Mouse (Mus musculus) activated CD4-positive, CD25-positive, alpha-beta regulatory T cell, adult 4 months (primary cell): ENCODE data around the gene Rapgef1. TPM values are rescaled to one million over a fixed set of nuclear protein-coding genes. Genes with fewer than 3 reads are reported as not detected.

Source experiments
- ATAC-seq: one replicate; pipeline ENCODE4 v1.8.0; 2017
- polyA plus RNA-seq, 2 experiments: library from polyadenylated mRNA; unstranded; fragments of 100-300 nt; shearing (Covaris generic); gene quantifications; one replicate each; pipeline ENCODE4 v1.2.1; 2017

Rapgef1 gene
- polyA plus RNA-seq, 2 experiments from 2014 or later: 21.9 to 24.0 TPM

DNA sequence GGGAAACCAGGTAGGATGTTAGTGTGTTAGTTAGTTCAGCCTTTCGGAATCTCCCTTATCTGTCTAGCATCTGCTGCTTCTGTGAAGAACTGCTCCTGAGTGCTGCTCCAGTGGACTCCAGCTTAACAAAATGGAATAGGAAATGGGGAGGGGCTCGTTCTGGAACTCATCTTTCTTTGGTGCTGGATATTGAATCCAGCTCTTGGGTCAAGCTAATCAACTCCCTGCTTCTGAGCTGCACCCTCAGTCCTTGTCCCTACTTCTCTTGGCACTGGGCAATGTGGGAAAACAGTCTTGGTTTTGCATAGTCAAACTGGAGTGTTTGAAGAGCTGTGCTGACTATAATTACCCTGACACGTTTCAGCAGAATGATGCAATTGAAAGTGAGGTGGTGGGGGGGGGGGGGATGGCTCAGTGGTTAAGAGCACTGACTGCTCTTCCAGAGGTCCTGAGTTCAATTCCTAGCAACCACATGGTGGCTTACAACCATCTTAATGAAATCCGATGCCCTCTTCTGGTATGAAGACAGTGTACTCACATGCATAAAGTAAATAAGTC, 25.6 kb downstream of the Rapgef1 start:
- ATAC-seq: no peak

DNA sequence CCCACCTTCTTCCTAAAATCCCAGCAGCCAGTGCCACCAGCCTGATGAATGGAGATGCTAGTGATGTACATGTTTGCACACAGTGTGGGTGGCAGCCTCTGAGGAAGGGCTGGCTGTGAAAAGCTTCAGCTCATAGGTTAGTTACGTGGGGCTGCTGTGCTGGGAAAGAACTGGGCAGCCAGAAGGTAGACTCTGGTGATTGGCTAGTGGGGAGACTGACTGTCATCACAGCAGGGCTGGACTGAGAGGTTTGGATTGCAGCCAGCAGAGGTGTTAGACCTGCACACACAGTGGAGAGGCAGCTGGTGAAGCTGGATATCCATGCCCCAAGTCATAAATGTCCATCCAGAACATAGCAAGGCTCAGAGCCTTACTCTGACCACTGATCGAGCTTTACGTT, 27.1 kb downstream of the Rapgef1 start:
- ATAC-seq: no peak

DNA sequence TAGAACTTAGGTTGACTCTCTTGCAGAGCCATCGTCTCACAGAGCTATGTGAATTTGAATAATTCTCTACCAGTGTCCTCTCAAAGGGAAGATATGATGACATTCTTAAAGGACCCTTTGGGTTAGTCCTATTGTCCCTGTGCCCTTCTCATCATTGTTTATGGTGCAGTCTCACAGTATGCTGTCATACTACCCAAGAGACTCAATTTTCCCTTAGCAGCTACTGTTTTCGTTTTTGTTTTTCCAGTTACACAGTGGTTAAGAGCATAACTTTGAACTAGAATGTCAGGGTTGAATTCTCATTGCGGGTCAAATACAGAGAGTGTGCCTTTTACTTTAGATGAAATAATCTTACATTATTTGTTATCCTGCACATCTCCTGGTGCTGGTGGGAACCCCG, 27.6 kb downstream of the Rapgef1 start:
- ATAC-seq: peak; percentile 19

DNA sequence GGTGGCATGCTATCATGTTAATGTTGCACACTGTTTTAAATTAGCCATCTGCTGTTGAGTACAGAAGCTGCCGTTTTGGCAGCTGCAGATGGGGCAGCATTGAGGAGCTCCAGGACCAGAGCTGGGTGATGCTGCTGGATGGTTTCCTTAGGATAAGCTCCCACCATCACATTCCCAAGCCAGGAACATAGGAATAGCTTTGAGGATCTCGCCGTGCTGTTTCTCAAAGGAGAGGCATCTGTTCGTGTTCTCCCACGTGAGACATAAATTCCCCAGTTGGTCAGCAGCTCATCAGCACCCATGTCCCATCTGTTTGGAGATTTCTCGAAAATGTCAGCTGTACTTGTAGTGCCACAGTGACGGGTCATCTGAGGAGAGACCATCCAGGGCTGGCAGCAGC, 28.3 kb downstream of the Rapgef1 start:
- no peak for ATAC-seq

DNA sequence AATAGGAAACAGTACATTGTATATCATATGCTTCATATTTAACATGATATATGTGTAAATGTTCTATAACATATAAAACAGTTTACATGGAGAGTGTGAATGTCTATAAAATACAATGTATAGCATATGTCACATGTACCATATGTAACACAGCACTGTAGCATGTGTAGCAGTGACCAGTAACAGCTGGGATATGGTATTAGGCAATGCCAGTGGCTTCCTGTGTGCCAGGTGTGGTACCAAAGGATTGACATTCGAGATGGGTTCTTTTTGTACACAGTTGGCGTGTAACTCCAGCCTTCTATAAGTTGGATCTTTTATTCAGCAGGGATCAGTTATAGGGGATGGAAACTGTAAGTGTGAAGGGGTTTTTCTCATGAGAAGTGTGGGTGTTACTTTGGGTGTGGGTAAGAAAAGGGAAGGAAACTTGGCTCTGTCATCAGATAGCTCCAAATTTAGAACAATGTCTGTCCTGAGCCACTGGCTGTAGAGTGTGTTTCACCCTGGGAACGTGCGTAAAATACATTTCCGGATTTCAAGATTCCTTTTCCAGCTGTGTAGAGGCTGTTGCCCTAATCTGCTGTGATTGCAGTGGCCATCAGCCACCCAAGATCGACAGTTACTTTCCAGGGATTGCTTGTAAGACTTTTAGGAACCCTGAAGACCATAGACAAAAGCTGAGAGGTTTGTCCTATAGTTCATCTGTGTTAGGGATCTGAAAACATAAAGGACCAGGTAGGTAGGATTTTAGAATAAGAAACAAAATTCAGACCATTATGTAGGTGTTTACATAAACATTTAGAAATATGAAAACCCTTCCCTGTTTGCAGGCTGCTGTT, 29.7 kb downstream of the Rapgef1 start:
- peak; percentile 53 for ATAC-seq

DNA sequence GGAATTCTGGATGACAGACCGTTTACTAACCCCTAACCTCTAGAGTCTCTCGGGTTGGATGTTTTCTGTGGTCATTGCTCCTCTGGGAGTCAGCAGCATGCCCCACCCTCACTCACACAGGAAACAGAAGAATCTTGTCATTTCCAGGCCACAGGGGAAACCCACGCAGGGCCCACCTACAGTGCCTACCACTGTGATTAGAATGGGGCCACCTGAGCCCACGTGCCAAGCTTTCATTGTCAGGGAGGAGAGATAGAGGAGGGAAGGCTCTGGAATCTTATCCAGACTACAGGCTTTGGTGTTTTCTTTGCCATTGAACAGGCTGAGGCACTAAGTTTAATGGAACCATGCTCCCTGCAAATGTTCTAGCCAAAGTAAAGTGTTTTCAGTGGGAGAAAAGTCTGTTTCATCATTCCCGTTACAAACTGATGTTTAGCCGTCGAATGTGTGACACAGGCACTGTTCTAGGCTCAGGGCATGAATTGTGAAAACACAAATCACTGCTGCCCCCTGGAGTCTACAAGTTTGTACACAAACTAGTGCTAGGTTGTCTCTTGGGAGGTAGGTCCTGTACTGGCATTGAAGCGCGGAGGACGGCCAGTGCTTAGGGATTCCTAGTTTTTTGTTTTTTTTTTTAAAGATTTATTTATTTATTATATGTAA, 30.4 kb downstream of the Rapgef1 start:
- ATAC-seq: peak; percentile 72

DNA sequence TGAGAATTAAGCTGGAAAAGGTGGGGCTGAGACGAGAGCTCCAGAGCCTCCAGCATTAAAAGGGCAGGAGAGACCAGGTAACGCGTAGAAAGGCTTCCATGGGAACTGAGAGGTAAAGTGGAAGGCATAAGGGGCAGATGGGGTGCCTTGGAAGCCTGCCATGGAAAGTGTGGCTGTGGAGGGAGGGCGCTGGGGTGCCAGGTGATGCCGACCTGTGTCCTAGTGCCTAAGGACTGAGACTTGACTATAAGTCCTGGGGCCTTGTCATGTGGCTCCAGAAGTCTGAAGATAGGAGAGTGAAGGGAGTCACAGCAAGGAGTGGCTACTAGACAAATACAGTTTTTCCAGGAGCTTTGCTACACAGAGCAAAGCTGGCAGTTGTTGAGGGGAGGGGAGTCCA, 32.4 kb downstream of the Rapgef1 start:
- no peak for ATAC-seq

DNA sequence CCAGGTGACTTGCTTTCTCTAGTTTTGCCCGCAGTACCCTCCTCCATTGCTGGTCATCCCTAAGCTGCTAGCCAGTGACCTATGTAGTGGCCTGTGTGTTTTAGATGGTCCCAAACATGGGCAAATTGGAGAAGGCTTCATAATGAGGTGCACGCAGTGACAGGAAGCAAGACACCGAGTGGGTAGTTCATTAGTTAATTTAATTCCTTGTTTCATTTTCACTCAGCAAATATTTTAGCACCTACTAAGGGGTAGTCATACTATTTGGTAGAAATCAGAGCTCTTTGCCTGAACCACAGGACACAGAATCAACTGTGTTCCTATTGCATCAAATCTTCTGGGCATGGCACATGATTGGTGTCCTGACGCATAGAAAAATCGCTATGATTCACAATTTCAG, 35.9 kb downstream of the Rapgef1 start:
- ATAC-seq: peak; percentile 50

DNA sequence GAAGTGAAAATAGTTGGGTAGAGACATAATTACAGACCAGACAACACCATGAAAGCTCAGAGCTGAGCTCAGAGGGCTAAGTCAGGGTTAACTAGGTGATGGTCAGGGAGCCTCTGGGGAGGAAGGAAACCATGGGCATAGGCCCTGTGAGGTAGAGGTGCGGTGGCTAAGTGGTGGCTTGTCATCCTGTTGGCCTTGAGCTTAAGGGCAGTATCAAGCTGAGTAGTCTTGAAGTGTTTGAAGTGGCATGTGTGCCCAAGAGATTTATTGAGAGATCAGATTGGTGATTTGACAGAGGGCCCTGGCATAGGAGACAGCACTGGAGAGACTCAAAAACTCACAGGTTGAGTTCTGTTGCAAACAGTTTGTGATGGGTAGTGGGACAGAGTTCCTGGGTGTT, 36.6 kb downstream of the Rapgef1 start:
- no peak for ATAC-seq

DNA sequence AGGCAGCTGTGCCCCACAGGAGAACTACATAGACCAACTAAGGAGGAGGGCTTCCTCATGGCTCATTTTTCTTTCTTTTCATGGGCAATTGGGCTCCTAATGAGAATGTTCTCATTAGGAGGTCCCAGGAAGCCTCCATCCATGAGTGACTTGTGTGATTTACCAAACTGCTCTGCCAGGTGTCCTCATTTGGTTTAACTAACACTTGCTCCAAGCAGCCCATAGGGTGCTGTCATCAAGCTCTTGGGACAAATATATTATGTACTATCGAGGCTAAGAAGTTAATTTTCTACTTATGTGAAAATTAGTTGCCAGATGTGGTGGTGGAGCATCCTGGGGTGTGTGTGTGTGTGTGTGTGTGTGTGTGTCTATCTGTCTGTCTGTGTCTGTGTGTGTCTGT, 37.6 kb downstream of the Rapgef1 start:
- ATAC-seq: no peak

DNA sequence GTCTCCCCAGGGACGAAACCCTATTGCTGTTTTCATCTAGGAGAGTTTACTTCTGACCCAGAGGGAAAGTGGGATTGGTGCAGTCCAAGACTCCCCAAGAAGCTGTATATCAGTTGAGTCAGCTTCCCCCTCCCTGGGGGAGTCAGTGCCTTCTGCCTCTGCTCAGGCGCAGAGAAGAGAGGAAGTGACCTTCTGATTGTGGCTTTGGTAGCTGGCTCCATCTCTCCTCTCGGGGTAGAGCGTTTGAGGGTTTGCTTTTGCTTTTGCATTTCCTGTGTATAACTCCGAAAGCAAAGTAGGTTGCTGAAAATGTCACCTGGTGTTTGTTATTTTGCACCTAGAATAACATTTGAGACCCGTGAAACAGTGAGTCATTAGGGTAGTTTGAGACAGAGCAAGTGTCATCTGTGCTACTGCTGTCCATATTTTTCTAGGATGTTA, 42.3 kb downstream of the Rapgef1 start:
- peak; percentile 82 for ATAC-seq

DNA sequence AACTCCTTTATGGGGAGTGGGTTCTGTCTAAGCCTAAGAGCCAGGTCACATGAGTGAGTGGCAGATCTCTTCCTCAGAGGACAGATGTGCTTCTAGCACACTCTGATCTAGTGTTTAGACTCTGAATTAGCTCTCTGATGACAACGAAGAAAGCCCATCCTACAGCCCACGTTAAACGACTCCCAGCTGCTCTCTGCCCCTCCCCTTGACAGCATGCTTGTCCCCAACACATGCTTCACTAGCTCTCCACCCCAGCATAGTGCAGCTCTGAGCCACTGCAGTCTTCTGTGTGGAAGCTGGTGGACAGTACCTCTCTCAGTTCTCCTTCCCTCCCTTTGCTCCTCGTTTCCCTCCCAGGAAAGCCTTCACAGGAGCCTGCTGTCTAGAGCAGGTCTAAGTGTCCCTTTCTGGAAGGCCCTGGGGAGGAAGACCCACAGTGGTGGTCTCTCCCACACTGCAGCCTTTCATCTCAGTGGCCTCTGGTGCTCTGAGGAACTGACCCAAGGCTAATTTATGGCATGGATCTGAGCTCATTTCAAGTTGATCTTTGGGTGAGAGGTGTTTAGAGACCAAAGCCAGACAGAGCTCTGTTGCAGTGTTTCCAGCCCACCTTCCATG, 43.8 kb downstream of the Rapgef1 start:
- ATAC-seq: no peak

DNA sequence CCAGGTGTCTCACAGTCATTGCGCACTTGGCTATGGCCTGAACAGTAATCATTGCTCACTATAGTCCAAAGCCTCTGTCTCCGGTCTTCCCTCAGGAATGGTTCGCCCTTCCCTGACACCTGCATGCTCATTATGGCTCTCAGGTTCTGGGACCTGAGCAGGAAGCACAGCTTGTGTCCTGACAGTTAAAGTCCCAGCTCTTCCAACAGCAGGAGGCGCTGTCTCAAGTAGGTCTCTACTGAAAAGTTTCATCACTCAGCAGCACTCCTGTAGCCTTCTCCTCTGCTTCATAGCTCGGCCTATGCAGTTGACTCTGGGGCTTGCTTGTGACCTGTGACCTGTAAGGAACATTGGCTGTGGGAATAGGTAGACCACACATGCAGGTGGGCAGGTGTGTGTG, 45.9 kb downstream of the Rapgef1 start:
- no peak for ATAC-seq

DNA sequence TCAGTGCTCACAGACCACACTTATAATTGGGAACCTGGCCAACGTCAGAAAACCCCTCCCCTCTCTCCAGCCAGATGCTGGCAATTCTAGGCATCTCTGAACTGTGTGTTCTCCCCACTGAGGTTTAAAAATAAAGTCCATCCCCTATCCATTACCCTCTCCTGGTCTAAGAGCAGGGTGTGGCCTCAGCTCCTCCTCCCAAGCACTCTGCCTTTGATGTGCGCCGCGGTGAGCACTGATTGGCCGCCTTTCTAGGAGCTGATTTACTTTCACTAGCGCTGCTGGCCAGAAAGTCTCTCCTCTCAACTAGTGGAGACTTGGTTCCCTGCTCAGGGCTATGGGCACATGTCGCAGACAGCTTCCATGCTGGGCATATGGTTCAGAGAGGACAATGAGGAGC, 47.1 kb downstream of the Rapgef1 start:
- ATAC-seq: peak; percentile 36

DNA sequence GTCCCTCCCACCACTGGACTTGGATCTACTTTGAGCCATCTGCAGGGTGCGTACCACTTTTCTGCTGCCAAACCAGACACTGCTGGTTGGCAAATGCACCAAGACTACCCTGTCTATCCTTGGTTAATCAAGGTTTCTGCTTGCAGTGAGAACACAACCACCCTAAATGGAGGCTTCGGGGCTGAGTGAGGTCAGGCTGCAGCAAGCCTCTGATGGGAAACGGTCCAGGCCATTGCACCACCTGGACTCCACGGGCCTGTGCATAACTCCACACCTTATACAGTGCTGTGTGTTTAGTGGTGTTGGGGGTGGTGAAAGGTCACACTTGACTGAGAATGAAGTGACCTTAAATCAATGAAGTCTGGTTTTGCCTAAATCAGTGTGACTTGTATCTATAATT, 47.6 kb downstream of the Rapgef1 start:
- ATAC-seq: no peak

DNA sequence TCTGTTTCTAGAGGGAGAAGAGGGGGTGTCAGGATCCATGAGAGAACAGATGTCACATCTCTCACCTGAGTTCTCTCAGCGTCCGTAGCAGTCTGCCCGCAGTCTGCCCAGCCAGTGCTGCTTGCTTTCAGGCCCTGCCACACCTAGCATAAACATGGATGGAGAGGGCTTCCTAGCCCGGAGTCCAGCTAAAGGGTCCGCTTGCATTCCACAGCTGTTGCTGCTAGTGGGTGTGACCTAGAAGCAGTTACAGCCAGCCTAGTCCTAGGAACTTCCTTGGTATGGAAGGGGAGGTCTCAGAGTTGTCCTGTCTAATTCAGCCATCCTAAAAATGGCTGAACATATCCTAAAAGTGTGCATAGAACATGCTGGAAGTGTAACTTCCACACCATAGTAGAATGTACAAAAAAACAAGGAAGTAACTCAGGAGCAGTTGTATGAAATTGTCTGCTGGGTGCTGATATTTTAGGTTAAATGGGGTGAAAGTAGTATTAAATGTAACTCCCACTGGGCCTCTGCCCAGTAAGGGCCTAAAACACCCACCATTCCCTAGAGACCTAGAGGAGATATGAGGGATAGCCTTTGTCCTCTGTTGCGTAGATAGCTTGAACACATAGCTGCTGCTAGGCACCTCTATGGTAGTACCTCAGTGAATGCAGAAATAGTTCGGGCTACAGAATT, 48.6 kb downstream of the Rapgef1 start:
- ATAC-seq: no peak

DNA sequence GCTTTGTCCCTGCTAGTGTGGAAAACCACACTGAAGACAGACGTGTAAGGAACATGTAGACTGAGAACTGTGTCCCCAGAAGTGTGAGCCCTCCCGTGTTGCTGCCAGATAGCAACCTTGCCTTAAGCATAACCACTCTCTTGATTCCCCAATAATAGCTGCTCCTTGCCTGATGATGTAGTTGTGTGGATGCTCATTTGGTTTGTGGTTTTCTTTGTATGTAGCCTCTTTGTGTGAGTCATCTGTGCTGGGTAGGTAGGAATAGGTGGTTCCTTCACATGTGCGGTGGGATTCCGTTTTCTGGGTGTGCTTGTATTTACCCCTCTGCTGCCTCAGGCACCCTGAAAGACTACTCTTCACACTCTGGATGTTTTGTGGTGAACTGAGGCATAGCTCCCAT, 49.4 kb downstream of the Rapgef1 start:
- no peak for ATAC-seq

DNA sequence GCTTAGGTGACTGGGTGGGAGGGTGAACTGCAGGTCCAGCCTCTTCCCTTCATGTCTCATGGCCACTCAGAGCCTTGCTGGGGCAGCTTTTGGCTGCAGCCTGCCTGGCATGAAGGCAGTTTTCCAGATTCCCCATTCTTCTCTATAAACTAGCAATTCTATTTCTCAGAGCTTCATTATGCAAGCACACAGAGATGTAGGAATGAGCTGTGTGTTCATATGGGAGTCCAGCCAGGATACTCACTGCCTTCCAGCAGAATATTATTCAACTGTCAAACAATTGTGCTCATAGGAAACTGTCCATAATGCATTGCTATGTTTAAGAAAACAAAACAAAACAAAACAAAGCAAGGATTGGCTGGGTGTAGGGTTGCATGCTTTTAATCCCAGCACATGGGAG, 50.2 kb downstream of the Rapgef1 start:
- ATAC-seq: no peak

DNA sequence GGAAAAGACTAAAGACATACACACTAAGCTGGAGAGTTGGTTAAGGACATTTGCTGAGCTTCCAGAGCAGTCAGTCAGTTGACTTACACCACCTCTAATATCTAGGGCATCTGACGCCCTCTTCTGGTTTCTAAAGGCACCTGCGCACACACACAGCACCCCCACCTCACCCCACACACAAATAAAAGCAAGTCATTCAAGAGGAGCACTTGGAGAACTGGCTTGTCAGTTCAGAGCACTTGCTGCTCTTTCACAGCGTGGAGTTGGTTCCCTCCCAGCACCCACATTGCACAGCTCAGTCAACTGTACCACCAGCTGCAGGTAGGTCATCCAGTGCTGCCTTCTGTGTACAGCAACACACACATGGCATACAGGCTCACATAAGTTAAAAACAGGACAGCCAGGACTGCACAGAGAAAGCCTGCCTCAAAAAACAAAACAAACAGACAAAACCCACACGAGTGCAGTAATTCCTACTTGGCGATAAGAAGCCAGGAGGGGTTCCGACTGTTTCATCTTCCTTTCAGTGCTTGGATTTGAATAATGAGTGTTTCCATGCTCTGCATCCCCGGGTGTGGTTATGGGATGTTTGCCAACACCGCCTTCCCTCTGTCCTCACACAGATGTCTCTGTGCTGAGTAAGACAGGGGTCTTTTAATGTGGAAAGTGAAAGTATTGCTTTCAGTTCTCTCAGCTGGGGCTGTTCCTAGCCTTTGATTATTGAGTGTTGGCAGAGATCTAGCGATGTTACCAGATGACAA, 50.9 kb downstream of the Rapgef1 start:
- ATAC-seq: peak; percentile 6

DNA sequence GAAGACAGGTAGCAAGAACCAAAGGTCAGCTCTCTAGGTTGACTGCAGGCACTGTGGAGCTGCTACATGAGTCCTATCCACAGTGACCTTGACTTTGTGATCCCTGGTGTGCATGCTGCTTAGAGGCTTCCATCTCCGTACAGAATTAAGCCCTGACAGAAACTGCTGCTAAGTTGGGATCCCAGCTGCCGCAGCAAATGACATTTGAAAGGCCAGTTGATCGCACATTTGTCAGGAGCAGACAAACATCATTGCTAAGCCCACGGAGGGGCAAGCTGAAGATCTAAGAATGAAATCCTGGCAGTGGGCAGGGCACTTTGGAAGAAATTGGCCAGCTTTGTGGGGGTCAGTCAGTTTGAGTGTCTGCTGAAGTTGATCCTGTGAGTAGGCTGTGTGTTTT, 51.9 kb downstream of the Rapgef1 start:
- ATAC-seq: no peak

DNA sequence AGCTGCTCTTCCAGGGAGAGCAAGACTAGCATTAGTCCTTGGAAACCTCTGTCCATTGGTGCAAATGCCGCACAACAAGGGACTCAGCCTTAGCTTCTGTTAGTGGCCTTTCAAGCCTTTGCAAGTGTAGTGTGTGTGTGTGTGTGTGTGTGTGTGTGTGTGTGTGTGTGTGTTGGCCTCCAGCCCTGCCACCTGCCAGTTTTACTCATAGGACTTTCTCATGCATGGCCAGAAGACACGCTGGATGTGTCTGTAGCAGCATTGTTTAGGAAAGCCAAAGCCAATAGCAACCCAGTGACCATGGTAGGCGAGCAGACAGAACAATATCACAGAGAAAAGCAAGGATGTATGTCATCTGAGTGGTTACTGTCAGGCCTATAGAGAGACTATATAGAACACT, 52.3 kb downstream of the Rapgef1 start:
- no peak for ATAC-seq
